Mouse (Mus musculus) limb, embryonic 14.5 days (tissue): ENCODE results near the gene Trex2. TPM values are rescaled to one million over a fixed set of nuclear protein-coding genes. Genes with fewer than 3 reads are reported as not detected.
"Not testable (repeated sequence)": the region's sequence is repeated elsewhere in the genome, so short reads cannot be mapped to it uniquely, and the experiment has no call there.

ENCODE experiments used
- ATAC-seq: fragments of 200-750 bp; cut with Nextera tagmentation; 2 replicates; pipeline ENCODE4 v1.8.0; 2017; ENCODE audit warnings: low read depth, moderate number of reproducible peaks, moderate TSS enrichment; ENCODE audit not compliant: low FRiP score
- DNase-seq: peaks from one replicate; pipeline ENCODE4 v3.0.0-alpha.2; 2015; ENCODE audit warnings: low spot score
- H3K27ac ChIP-seq: fragments of 300-500 bp; sonication (generic); replicated peaks from 2 replicates; pipeline ENCODE4 v1.5.1; 2014; ENCODE audit warnings: low read depth, mild to moderate bottlenecking, low read length, moderate library complexity, mixed read lengths
- H3K27me3 ChIP-seq: fragments of 300-500 bp; sonication (generic); 2 replicates; pipeline ENCODE4 v1.6.1; 2014; ENCODE audit warnings: low read length, mixed read lengths; ENCODE audit not compliant: control insufficient read depth, insufficient read depth
- H3K36me3 ChIP-seq: fragments of 300-500 bp; sonication (generic); 2 replicates; pipeline ENCODE4 v1.6.1; 2014; ENCODE audit warnings: mild to moderate bottlenecking, low read length, moderate library complexity, mixed read lengths; ENCODE audit not compliant: control insufficient read depth, insufficient read depth
- H3K4me1 ChIP-seq: fragments of 300-500 bp; sonication (generic); 2 replicates; pipeline ENCODE4 v1.6.1; 2014; ENCODE audit warnings: antibody characterized with exemption, low read length, mixed read lengths; ENCODE audit not compliant: control insufficient read depth, insufficient read depth
- H3K4me2 ChIP-seq: fragments of 300-500 bp; sonication (generic); replicated peaks from 2 replicates; pipeline ENCODE4 v1.6.1; 2014; ENCODE audit warnings: low read depth, mild to moderate bottlenecking, low read length, moderate library complexity; ENCODE audit not compliant: severe bottlenecking
- H3K4me3 ChIP-seq: fragments of 300-500 bp; sonication (generic); replicated peaks from 2 replicates; pipeline ENCODE4 v1.5.1; 2014; ENCODE audit warnings: low read length
- H3K9ac ChIP-seq: fragments of 300-500 bp; sonication (generic); 2 replicates; pipeline ENCODE4 v1.6.1; 2014; ENCODE audit warnings: mild to moderate bottlenecking, low read depth, low read length, moderate library complexity; ENCODE audit not compliant: severe bottlenecking
- H3K9me3 ChIP-seq: fragments of 300-500 bp; sonication (generic); 2 replicates; pipeline ENCODE4 v1.6.1; 2016; ENCODE audit warnings: low read length; ENCODE audit not compliant: control insufficient read depth
- POLR2A ChIP-seq: fragments of 200-500 bp; IDR thresholded peaks from 2 replicates; pipeline ENCODE4 v1.8.0; 2012; ENCODE audit warnings: inconsistent platforms, mild to moderate bottlenecking, moderate library complexity, borderline replicate concordance; ENCODE audit not compliant: insufficient read depth, insufficient read length; ENCODE audit errors: extremely low read depth
- WGBS: fragments of 180-500 bp; shearing (Covaris S2); extraction: QIAGEN DNeasy Blood & Tissue Kit; methylation state at CpG from one replicate; pipeline ENCODE4 v1.1.7; 2014; 5-methylcytosine and 5-hydroxymethylcytosine counted together
- polyA plus RNA-seq, 2 experiments: library from polyadenylated mRNA; depleted of rRNA in 1 of 2; stranded (reverse) in 1 of 2; unstranded in 1 of 2; fragments of >200 nt; fragmentation: Nextera tagmentation in 1 of 2; extraction: Ambion mirVana in 1 of 2; gene quantifications; 2 replicates each; pipeline versions ENCODE4 v1.2.1 to v1.2.3; 2012 to 2014

Trex2 gene
- polyA plus RNA-seq, 2 experiments: 0.83 to 0.99 TPM

GRCm38 (mm10) chrX:73400951-73401350, 34.2 kb downstream of the Trex2 start:
- Histone ChIP-seq H3K27me3 (no peaks in the 10 kb centered on the region), H3K4me1 (no peaks in the 10 kb centered on the region), H3K9ac (no peak overlapping the region), H3K27ac (no peak overlapping the region), H3K9me3 (no peaks in the 10 kb centered on the region), H3K4me3 (no peak overlapping the region), H3K36me3 (no peaks in the 10 kb centered on the region), H3K4me2 (no peak overlapping the region)
- no peak for ATAC-seq
- 92% methylated on average over 20 of the region's 20 CpGs for WGBS
- no peak for TF ChIP-seq POLR2A
- DNase-seq: no peak

GRCm38 (mm10) chrX:73398636-73399035, 36.5 kb downstream of the Trex2 start, which contains the start of gene Gm18336:
Gene Gm18336 (minus strand): TSS chrX:73398736.
- not testable (repeated sequence) for H3K9me3 ChIP-seq, H3K4me2 ChIP-seq, H3K4me1 ChIP-seq, DNase-seq, H3K4me3 ChIP-seq, H3K36me3 ChIP-seq, H3K9ac ChIP-seq, H3K27me3 ChIP-seq, H3K27ac ChIP-seq, ATAC-seq
- 38% methylated on average over 1 of the region's 2 CpGs for WGBS

GRCm38 (mm10) chrX:73396446-73396845, 38.7 kb downstream of the Trex2 start:
- Histone ChIP-seq H3K4me1 (no peaks in the 10 kb centered on the region), H3K27me3 (no peaks in the 10 kb centered on the region), H3K4me3 (no peak overlapping the region), H3K4me2 (no peak overlapping the region), H3K9ac (no peak overlapping the region), H3K36me3 (no peaks in the 10 kb centered on the region), H3K27ac (no peak overlapping the region), H3K9me3 (no peaks in the 10 kb centered on the region)
- WGBS: 88% methylated on average over 1 of the region's 1 CpGs
- no peak for ATAC-seq
- TF ChIP-seq POLR2A: no peak
- no peak for DNase-seq

- H3K27ac ChIP-seq: no peak overlapping the region
- DNase-seq (no peak), ATAC-seq (no peak)
- WGBS: 64% methylated on average over 4 of the region's 4 CpGs
- no peaks in the 10 kb centered on the region for H3K36me3 ChIP-seq
- no peak overlapping the region for H3K4me2 ChIP-seq
- no peak overlapping the region for H3K9ac ChIP-seq
- H3K4me1 ChIP-seq: no peaks in the 10 kb centered on the region
- no peak for TF ChIP-seq POLR2A
- H3K9me3 ChIP-seq: no peaks in the 10 kb centered on the region
- H3K27me3 ChIP-seq: no peaks in the 10 kb centered on the region
- no peak overlapping the region for H3K4me3 ChIP-seq
These were observed 43.7 kb downstream of the Trex2 start for GRCm38 (mm10) chrX:73391481-73391880.

- Histone ChIP-seq H3K36me3 (no peaks in the 10 kb centered on the region), H3K9me3 (no peaks in the 10 kb centered on the region), H3K27ac (no peak overlapping the region), H3K4me1 (no peaks in the 10 kb centered on the region), H3K9ac (no peak overlapping the region), H3K4me3 (no peak overlapping the region), H3K27me3 (no peaks in the 10 kb centered on the region), H3K4me2 (no peak overlapping the region)
- ATAC-seq (no peak), DNase-seq (no peak)
- no peak for TF ChIP-seq POLR2A
- 40% methylated on average over 1 of the region's 1 CpGs for WGBS
These were observed 50.2 kb downstream of the Trex2 start for GRCm38 (mm10) chrX:73384924-73385323.

- no peaks in the 10 kb centered on the region for H3K9me3 ChIP-seq
- H3K4me2 ChIP-seq: no peak overlapping the region
- DNase-seq: no peak
- no peaks in the 10 kb centered on the region for H3K27me3 ChIP-seq
- no peak for ATAC-seq
- no peak overlapping the region for H3K27ac ChIP-seq
- TF ChIP-seq POLR2A: no peak
- no peak overlapping the region for H3K4me3 ChIP-seq
- no peaks in the 10 kb centered on the region for H3K36me3 ChIP-seq
- no peak overlapping the region for H3K9ac ChIP-seq
- H3K4me1 ChIP-seq: no peaks in the 10 kb centered on the region
- 79% methylated on average over 6 of the region's 6 CpGs for WGBS
These were observed 50.7 kb downstream of the Trex2 start for GRCm38 (mm10) chrX:73384419-73384818.

Other genes starting within 250 kb of the Trex2 start
- 5.9 and 17.4 TPM in 2 replicates for gene Xlr3b, start 243.1 kb downstream of the Trex2 start, polyA plus RNA-seq (2012; rRNA removed)
- gene Xlr3b, start 243.1 kb downstream of the Trex2 start, polyA plus RNA-seq (2014; fragmentation: Nextera tagmentation; extraction: Ambion mirVana): 4.6 and 10.2 TPM in 2 replicates
- 0.29 and 0.98 TPM in 2 replicates for gene Xlr4b, start 221.0 kb downstream of the Trex2 start, polyA plus RNA-seq (2012; rRNA removed)
- 0.30 and 1.3 TPM in 2 replicates for gene Xlr4b, start 221.0 kb downstream of the Trex2 start, polyA plus RNA-seq (2014; fragmentation: Nextera tagmentation; extraction: Ambion mirVana)
- 6.9 and 10.1 TPM in 2 replicates for gene F8a, start 207.1 kb downstream of the Trex2 start, polyA plus RNA-seq (2012; rRNA removed)
- gene F8a, start 207.1 kb downstream of the Trex2 start, polyA plus RNA-seq (2014; fragmentation: Nextera tagmentation; extraction: Ambion mirVana): 11.9 and 12.3 TPM in 2 replicates
- 0.47 TPM in 1 of 2 replicates, not detected in the other for gene Xlr4c, start 192.2 kb downstream of the Trex2 start, polyA plus RNA-seq (2012; rRNA removed)
- gene Xlr4c, start 192.2 kb downstream of the Trex2 start, polyA plus RNA-seq (2014; fragmentation: Nextera tagmentation; extraction: Ambion mirVana): not detected in 2 replicates
- gene Xlr3c, start 170.0 kb downstream of the Trex2 start, polyA plus RNA-seq (2012; rRNA removed): 0.24 and 0.38 TPM in 2 replicates
- 0.12 and 0.41 TPM in 2 replicates for gene Xlr3c, start 170.0 kb downstream of the Trex2 start, polyA plus RNA-seq (2014; fragmentation: Nextera tagmentation; extraction: Ambion mirVana)
- gene Xlr5a, start 142.4 kb downstream of the Trex2 start, polyA plus RNA-seq (2012; rRNA removed): 0.06 TPM in 1 of 2 replicates, not detected in the other
- gene Xlr5a, start 142.4 kb downstream of the Trex2 start, polyA plus RNA-seq (2014; fragmentation: Nextera tagmentation; extraction: Ambion mirVana): 0.12 TPM in 1 of 2 replicates, not detected in the other
- not detected in 2 replicates for gene Xlr5c, start 142.4 kb downstream of the Trex2 start, polyA plus RNA-seq (2012; rRNA removed)
- gene Xlr5c, start 142.4 kb downstream of the Trex2 start, polyA plus RNA-seq (2014; fragmentation: Nextera tagmentation; extraction: Ambion mirVana): not detected in 2 replicates
- not detected in 2 replicates for gene Gm45015, start 98.5 kb downstream of the Trex2 start, polyA plus RNA-seq (2012; rRNA removed)
- gene Gm45015, start 98.5 kb downstream of the Trex2 start, polyA plus RNA-seq (2014; fragmentation: Nextera tagmentation; extraction: Ambion mirVana): not detected in 2 replicates
- gene Zfp275, start 92.7 kb downstream of the Trex2 start, polyA plus RNA-seq (2012; rRNA removed): 38.1 and 48.7 TPM in 2 replicates
- 24.0 and 25.7 TPM in 2 replicates for gene Zfp275, start 92.7 kb downstream of the Trex2 start, polyA plus RNA-seq (2014; fragmentation: Nextera tagmentation; extraction: Ambion mirVana)
- not detected in 2 replicates for gene Gm18336, start 36.6 kb downstream of the Trex2 start, polyA plus RNA-seq (2012; rRNA removed)
- gene Gm18336, start 36.6 kb downstream of the Trex2 start, polyA plus RNA-seq (2014; fragmentation: Nextera tagmentation; extraction: Ambion mirVana): not detected in 2 replicates
- 0.35 and 0.49 TPM in 2 replicates for gene Zfp92, start 24.2 kb downstream of the Trex2 start, polyA plus RNA-seq (2012; rRNA removed)
- 0.12 and 0.25 TPM in 2 replicates for gene Zfp92, start 24.2 kb downstream of the Trex2 start, polyA plus RNA-seq (2014; fragmentation: Nextera tagmentation; extraction: Ambion mirVana)
- gene Haus7, start 23.7 kb upstream of the Trex2 start, polyA plus RNA-seq (2012; rRNA removed): 39.6 and 48.7 TPM in 2 replicates
- 56.1 and 61.6 TPM in 2 replicates for gene Haus7, start 23.7 kb upstream of the Trex2 start, polyA plus RNA-seq (2014; fragmentation: Nextera tagmentation; extraction: Ambion mirVana)
- gene Bgn, start 48.3 kb upstream of the Trex2 start, polyA plus RNA-seq (2012; rRNA removed): 399 and 527 TPM in 2 replicates
- gene Bgn, start 48.3 kb upstream of the Trex2 start, polyA plus RNA-seq (2014; fragmentation: Nextera tagmentation; extraction: Ambion mirVana): 223 and 226 TPM in 2 replicates
- gene Atp2b3, start 67.7 kb upstream of the Trex2 start, polyA plus RNA-seq (2012; rRNA removed): 0.77 and 0.79 TPM in 2 replicates
- gene Atp2b3, start 67.7 kb upstream of the Trex2 start, polyA plus RNA-seq (2014; fragmentation: Nextera tagmentation; extraction: Ambion mirVana): 0.64 and 0.65 TPM in 2 replicates
- gene Dusp9, start 204.1 kb upstream of the Trex2 start, polyA plus RNA-seq (2012; rRNA removed): 10.9 and 13.9 TPM in 2 replicates
- gene Dusp9, start 204.1 kb upstream of the Trex2 start, polyA plus RNA-seq (2014; fragmentation: Nextera tagmentation; extraction: Ambion mirVana): 2.4 and 5.0 TPM in 2 replicates
- 27.4 and 34.4 TPM in 2 replicates for gene Pnck, start 224.8 kb upstream of the Trex2 start, polyA plus RNA-seq (2012; rRNA removed)
- gene Pnck, start 224.8 kb upstream of the Trex2 start, polyA plus RNA-seq (2014; fragmentation: Nextera tagmentation; extraction: Ambion mirVana): 20.9 and 22.7 TPM in 2 replicates
- 71.9 and 98.9 TPM in 2 replicates for gene Slc6a8, start 237.8 kb upstream of the Trex2 start, polyA plus RNA-seq (2012; rRNA removed)
- 11.9 and 12.5 TPM in 2 replicates for gene Slc6a8, start 237.8 kb upstream of the Trex2 start, polyA plus RNA-seq (2014; fragmentation: Nextera tagmentation; extraction: Ambion mirVana)